Mouse (Mus musculus) midbrain, embryonic 13.5 days (tissue): ENCODE data around the gene Ptpn22. TPM values are rescaled to one million over a fixed set of nuclear protein-coding genes. Genes with fewer than 3 reads are reported as not detected.
"Not testable (repeated sequence)": the region's sequence is repeated elsewhere in the genome, so short reads cannot be mapped to it uniquely, and the experiment has no call there.

Experiments used
- ATAC-seq: fragments of 200-750 bp; cut with Nextera tagmentation; 2 replicates; pipeline ENCODE4 v1.8.0; 2017; ENCODE audit warnings: mild to moderate bottlenecking, moderate TSS enrichment, moderate library complexity
- H3K27ac ChIP-seq: fragments of 300-500 bp; sonication (generic); 2 replicates; pipeline ENCODE4 v1.5.1; 2015; ENCODE audit warnings: inconsistent platforms, mild to moderate bottlenecking, moderate library complexity
- H3K27me3 ChIP-seq: fragments of 300-500 bp; sonication (generic); 2 replicates; pipeline ENCODE4 v1.6.1; 2015; ENCODE audit warnings: mild to moderate bottlenecking, inconsistent platforms
- H3K36me3 ChIP-seq: fragments of 300-500 bp; sonication (generic); 2 replicates; pipeline ENCODE4 v1.6.1; 2015; ENCODE audit warnings: mild to moderate bottlenecking, inconsistent platforms
- H3K4me1 ChIP-seq: fragments of 300-500 bp; sonication (generic); replicated peaks from 2 replicates; pipeline ENCODE4 v1.6.1; 2015; ENCODE audit warnings: inconsistent platforms
- H3K4me2 ChIP-seq: fragments of 300-500 bp; sonication (generic); replicated peaks from 2 replicates; pipeline ENCODE4 v1.6.1; 2015; ENCODE audit warnings: moderate library complexity, mild to moderate bottlenecking, inconsistent platforms
- H3K4me3 ChIP-seq: fragments of 300-500 bp; sonication (generic); replicated peaks from 2 replicates; pipeline ENCODE4 v1.5.1; 2015; ENCODE audit warnings: mild to moderate bottlenecking, inconsistent platforms
- H3K9ac ChIP-seq: fragments of 300-500 bp; sonication (generic); replicated peaks from 2 replicates; pipeline ENCODE4 v1.6.1; 2015; ENCODE audit warnings: mild to moderate bottlenecking, inconsistent platforms
- H3K9me3 ChIP-seq: fragments of 300-500 bp; sonication (generic); 2 replicates; pipeline ENCODE4 v1.6.1; 2016; ENCODE audit warnings: mild to moderate bottlenecking, inconsistent platforms
- WGBS: fragments of 180-500 bp; shearing (Covaris S2); methylation state at CpG from one replicate; pipeline ENCODE4 v1.1.7; 2015; 5-methylcytosine and 5-hydroxymethylcytosine counted together
- polyA plus RNA-seq: library from polyadenylated mRNA; unstranded; fragments of >200 nt; fragmentation: Nextera tagmentation; extraction: Ambion mirVana; gene quantifications from 2 replicates; pipeline ENCODE4 v1.2.1, GENCODE M21; 2015

Ptpn22 gene
- polyA plus RNA-seq, result 0.24 and 0.49 TPM in 2 replicates

GRCm38 (mm10) chr3:103858881-103859801, at the start of gene Ptpn22:
Gene Ptpn22, plus strand, starts transcription at chr3:103859795.
- 82% methylated on average over 12 of the region's 12 CpGs for WGBS
- H3K4me2 ChIP-seq, result no peak within 1 kb of the TSS

GRCm38 (mm10) chr3:103809799-103810150, 49.8 kb upstream of the Ptpn22 start:
- Histone ChIP-seq H3K9me3 (no peaks in the 10 kb centered on the region), H3K9ac (peak overlapping the region; percentile 85)

More at GRCm38 (mm10) chr3:103858881-103859801, at the start of gene Ptpn22:
- H3K4me3 ChIP-seq, result no peak within 1 kb of the TSS
- H3K4me1 ChIP-seq, result no peaks in the 10 kb centered on the region
- no peak within 1 kb of the TSS for H3K9ac ChIP-seq
- no peaks in the 10 kb centered on the region for H3K27me3 ChIP-seq
- ATAC-seq, result no peak
- H3K27ac ChIP-seq, result no peak within 1 kb of the TSS
- H3K9me3 ChIP-seq, result no peaks in the 10 kb centered on the region
- no peaks in the 10 kb centered on the region for H3K36me3 ChIP-seq

GRCm38 (mm10) chr3:103810967-103811366, 48.6 kb upstream of the Ptpn22 start:
- WGBS, result 94% methylated on average over 6 of the region's 6 CpGs
- H3K27ac ChIP-seq, result no peak overlapping the region
- H3K36me3 ChIP-seq, result peaks cover 29% of the 10 kb centered on the region
- H3K4me2 ChIP-seq, result no peak overlapping the region
- no peaks in the 10 kb centered on the region for H3K27me3 ChIP-seq
- peaks cover 19% of the 10 kb centered on the region for H3K4me1 ChIP-seq
- no peak for ATAC-seq
- H3K4me3 ChIP-seq, result no peak overlapping the region
- H3K9ac ChIP-seq, result no peak overlapping the region
- no peaks in the 10 kb centered on the region for H3K9me3 ChIP-seq

More at GRCm38 (mm10) chr3:103809799-103810150, 49.8 kb upstream of the Ptpn22 start:
- Histone ChIP-seq H3K36me3 (peaks cover 28% of the 10 kb centered on the region), H3K27ac (peak overlapping the region; percentile 89), H3K27me3 (no peaks in the 10 kb centered on the region), H3K4me3 (peak overlapping the region; percentile 82), H3K4me2 (peak overlapping the region; percentile 87), H3K4me1 (peaks cover 19% of the 10 kb centered on the region)
- peak; percentile 75 for ATAC-seq
- 2% methylated on average over 14 of the region's 14 CpGs for WGBS

GRCm38 (mm10) chr3:103827548-103827947, 32.0 kb upstream of the Ptpn22 start:
- Histone ChIP-seq H3K4me3 (no peak overlapping the region), H3K9ac (no peak overlapping the region), H3K9me3 (no peaks in the 10 kb centered on the region), H3K36me3 (peaks cover 16% of the 10 kb centered on the region), H3K4me2 (no peak overlapping the region), H3K27me3 (no peaks in the 10 kb centered on the region), H3K27ac (no peak overlapping the region), H3K4me1 (no peaks in the 10 kb centered on the region)
- ATAC-seq, result no peak

GRCm38 (mm10) chr3:103829036-103829435, 30.6 kb upstream of the Ptpn22 start:
- WGBS, result 95% methylated on average over 3 of the region's 3 CpGs
- no peaks in the 10 kb centered on the region for H3K27me3 ChIP-seq
- H3K4me3 ChIP-seq, result no peak overlapping the region
- 0 out of 2 replicates have a peak, but pooled peaks cover 6% of the 10 kb centered on the region for H3K36me3 ChIP-seq
- H3K9ac ChIP-seq, result no peak overlapping the region
- H3K27ac ChIP-seq, result no peak overlapping the region
- no peaks in the 10 kb centered on the region for H3K4me1 ChIP-seq
- H3K4me2 ChIP-seq, result no peak overlapping the region
- no peaks in the 10 kb centered on the region for H3K9me3 ChIP-seq
- no peak for ATAC-seq

GRCm38 (mm10) chr3:103830681-103831080, 28.9 kb upstream of the Ptpn22 start:
- not testable (repeated sequence) for H3K9me3 ChIP-seq, H3K36me3 ChIP-seq, H3K27ac ChIP-seq, H3K4me3 ChIP-seq, H3K4me2 ChIP-seq, ATAC-seq, H3K27me3 ChIP-seq, H3K9ac ChIP-seq, H3K4me1 ChIP-seq
- 45% methylated on average over 1 of the region's 1 CpGs for WGBS

GRCm38 (mm10) chr3:103831146-103831545, 28.4 kb upstream of the Ptpn22 start:
- 80% methylated on average over 7 of the region's 7 CpGs for WGBS
- Histone ChIP-seq H3K27ac (no peak overlapping the region), H3K27me3 (no peaks in the 10 kb centered on the region), H3K9ac (no peak overlapping the region), H3K4me1 (no peaks in the 10 kb centered on the region), H3K9me3 (no peaks in the 10 kb centered on the region), H3K4me3 (no peak overlapping the region), H3K4me2 (no peak overlapping the region), H3K36me3 (0 out of 2 replicates have a peak, but pooled peaks cover 6% of the 10 kb centered on the region)
- no peak for ATAC-seq

- H3K27me3 ChIP-seq, result no peaks in the 10 kb centered on the region
- no peaks in the 10 kb centered on the region for H3K36me3 ChIP-seq
- H3K4me1 ChIP-seq, result no peaks in the 10 kb centered on the region
- H3K9me3 ChIP-seq, result no peaks in the 10 kb centered on the region
- ATAC-seq, result no peak
- no peak within 1 kb of the TSS for H3K4me2 ChIP-seq
- no peak within 1 kb of the TSS for H3K4me3 ChIP-seq
- no peak within 1 kb of the TSS for H3K9ac ChIP-seq
- no peak within 1 kb of the TSS for H3K27ac ChIP-seq
Observed at GRCm38 (mm10) chr3:103832426-103832825, 27.2 kb upstream of the Ptpn22 start, which contains the start of gene Bcl2l15. Gene Bcl2l15, plus strand, starts transcription at chr3:103832601.

GRCm38 (mm10) chr3:103834001-103834400, 25.6 kb upstream of the Ptpn22 start:
- Histone ChIP-seq H3K9me3 (no peaks in the 10 kb centered on the region), H3K4me1 (no peaks in the 10 kb centered on the region), H3K36me3 (no peaks in the 10 kb centered on the region), H3K4me2 (no peak overlapping the region), H3K4me3 (no peak overlapping the region), H3K9ac (no peak overlapping the region), H3K27me3 (no peaks in the 10 kb centered on the region), H3K27ac (no peak overlapping the region)
- ATAC-seq, result no peak
- WGBS, result 89% methylated on average over 2 of the region's 2 CpGs

- ATAC-seq, result no peak
- no peaks in the 10 kb centered on the region for H3K27me3 ChIP-seq
- H3K4me1 ChIP-seq, result no peaks in the 10 kb centered on the region
- H3K9me3 ChIP-seq, result no peaks in the 10 kb centered on the region
- no peak overlapping the region for H3K4me2 ChIP-seq
- no peaks in the 10 kb centered on the region for H3K36me3 ChIP-seq
- H3K4me3 ChIP-seq, result no peak overlapping the region
- no peak overlapping the region for H3K9ac ChIP-seq
- WGBS, result 77% methylated on average over 6 of the region's 6 CpGs
- H3K27ac ChIP-seq, result no peak overlapping the region
Observed at GRCm38 (mm10) chr3:103835272-103835950, 24.2 kb upstream of the Ptpn22 start.

- Histone ChIP-seq H3K4me3 (no peak overlapping the region), H3K9ac (no peak overlapping the region), H3K4me2 (no peak overlapping the region), H3K4me1 (no peaks in the 10 kb centered on the region), H3K27ac (no peak overlapping the region), H3K9me3 (no peaks in the 10 kb centered on the region), H3K36me3 (no peaks in the 10 kb centered on the region), H3K27me3 (no peaks in the 10 kb centered on the region)
- ATAC-seq, result no peak
- WGBS, result 84% methylated on average over 10 of the region's 10 CpGs
Observed at GRCm38 (mm10) chr3:103835951-103836310, 23.7 kb upstream of the Ptpn22 start.

GRCm38 (mm10) chr3:103836453-103836852, 23.1 kb upstream of the Ptpn22 start:
- ATAC-seq, result no peak
- WGBS, result 94% methylated on average over 5 of the region's 5 CpGs
- H3K4me1 ChIP-seq, result no peaks in the 10 kb centered on the region
- no peaks in the 10 kb centered on the region for H3K27me3 ChIP-seq
- no peak overlapping the region for H3K4me3 ChIP-seq
- H3K36me3 ChIP-seq, result no peaks in the 10 kb centered on the region
- no peak overlapping the region for H3K9ac ChIP-seq
- no peaks in the 10 kb centered on the region for H3K9me3 ChIP-seq
- H3K27ac ChIP-seq, result no peak overlapping the region
- no peak overlapping the region for H3K4me2 ChIP-seq
